Mouse (Mus musculus) natural killer cell, adult 2 months (primary cell): ENCODE data around the gene Hgfac.

Experiments used
- DNase-seq, 2 experiments: peaks; one replicate each; pipeline ENCODE4 v3.0.0; 2022; ENCODE audit warnings: low spot score in 2 of 2

Gene Hgfac

GRCm38 (mm10) chr5:35037438-35037837 lies 3.9 kb upstream of the Hgfac start:
- DNase-seq, result no peak

GRCm38 (mm10) chr5:35042431-35043109 lies 1.3 kb downstream of the Hgfac start:
- peak in 1 of 2 experiments; percentile 29 for DNase-seq

- peak; percentile 52 to 61 for DNase-seq
Measured at GRCm38 (mm10) chr5:35043110-35043451, 1.8 kb downstream of the Hgfac start.

GRCm38 (mm10) chr5:35050541-35050940 lies 9.2 kb downstream of the Hgfac start:
- DNase-seq, result no peak

- peak in 1 of 2 experiments; percentile 25 for DNase-seq
Measured at GRCm38 (mm10) chr5:35054628-35055027, 13.3 kb downstream of the Hgfac start.

GRCm38 (mm10) chr5:35055076-35055475 lies 13.8 kb downstream of the Hgfac start:
- DNase-seq, result no peak

- no peak for DNase-seq
Measured at GRCm38 (mm10) chr5:35056604-35057432, 15.5 kb downstream of the Hgfac start, which contains the start of gene Dok7. Gene Dok7 (plus strand): TSS chr5:35056766.

GRCm38 (mm10) chr5:35057582-35057981 lies 16.3 kb downstream of the Hgfac start:
- DNase-seq, result no peak

- no peak for DNase-seq
Measured at GRCm38 (mm10) chr5:35058216-35058615, 16.9 kb downstream of the Hgfac start.

- DNase-seq, result no peak
Measured at GRCm38 (mm10) chr5:35060098-35060497, 18.8 kb downstream of the Hgfac start.

GRCm38 (mm10) chr5:35069841-35070240 lies 28.5 kb downstream of the Hgfac start:
- no peak for DNase-seq

GRCm38 (mm10) chr5:35070314-35070713 lies 29.0 kb downstream of the Hgfac start:
- DNase-seq, result no peak

- no peak for DNase-seq
Measured at GRCm38 (mm10) chr5:35070953-35071352, 29.6 kb downstream of the Hgfac start.

- no peak for DNase-seq
Measured at GRCm38 (mm10) chr5:35071855-35072254, 30.5 kb downstream of the Hgfac start.

- no peak for DNase-seq
Measured at GRCm38 (mm10) chr5:35073235-35073634, 31.9 kb downstream of the Hgfac start.

- DNase-seq, result no peak
Measured at GRCm38 (mm10) chr5:35073992-35074391, 32.7 kb downstream of the Hgfac start.

GRCm38 (mm10) chr5:35076369-35076768 lies 35.1 kb downstream of the Hgfac start:
- DNase-seq, result no peak

GRCm38 (mm10) chr5:35079101-35079500 lies 37.8 kb downstream of the Hgfac start:
- DNase-seq, result no peak

- DNase-seq, result no peak
Measured at GRCm38 (mm10) chr5:35084913-35085312, 43.6 kb downstream of the Hgfac start.

GRCm38 (mm10) chr5:35088785-35089613 lies 47.7 kb downstream of the Hgfac start:
- DNase-seq, result peak; percentile 51 to 60

GRCm38 (mm10) chr5:35089614-35089963 lies 48.3 kb downstream of the Hgfac start:
- no peak for DNase-seq

- no peak for DNase-seq
Measured at GRCm38 (mm10) chr5:35091636-35092035, 50.3 kb downstream of the Hgfac start.
